Mouse (Mus musculus): ENCODE data around the gene Crocc2. TPM values are rescaled to one million over a fixed set of nuclear protein-coding genes. Genes with fewer than 3 reads are reported as not detected.

Gene Crocc2
- polyA plus RNA-seq, 1 experiment from 2014 or later: 3.7 TPM

DNA sequence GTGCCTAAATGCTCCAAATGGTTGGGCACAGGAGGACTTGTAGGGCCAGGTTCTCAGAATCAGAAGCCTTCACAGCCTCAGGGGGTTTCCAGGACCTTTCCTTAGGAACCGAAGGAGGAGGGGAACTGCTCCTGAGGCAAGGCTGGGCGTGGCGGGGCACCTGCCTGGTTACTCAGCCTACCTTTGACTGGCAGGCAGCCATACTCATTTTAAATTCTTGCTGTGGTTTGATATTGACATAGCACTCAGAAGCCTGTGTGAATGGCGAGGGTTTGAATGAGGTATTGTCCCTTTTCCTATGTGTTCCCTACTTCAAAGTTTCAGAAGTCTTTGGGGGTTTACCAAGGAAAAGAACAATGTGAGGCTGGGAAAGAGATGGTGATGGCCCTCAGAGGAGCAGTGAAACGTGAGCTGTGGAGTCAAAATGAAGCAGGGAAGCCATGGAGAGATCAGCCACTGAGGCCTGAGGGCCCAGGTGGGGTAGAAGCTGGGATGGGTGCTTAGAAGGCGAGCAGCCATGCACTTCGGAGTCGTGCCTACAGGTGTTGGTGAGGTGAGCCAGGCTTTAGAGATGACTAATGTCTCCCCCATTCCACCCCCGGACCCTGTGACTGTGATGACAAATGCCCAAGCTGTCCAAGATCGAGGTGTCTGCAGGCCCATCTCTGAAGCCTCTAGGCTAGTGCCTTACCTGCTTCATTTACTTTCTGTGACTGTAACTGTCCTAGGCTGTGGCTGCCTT is 38.1 kb upstream of the Crocc2 start:
- 54% methylated on average over 10 of the region's 10 CpGs for WGBS
- Histone ChIP-seq H3K9me3 (ENCODE audit: low read depth, low read length) (no peaks in the 10 kb centered on the region), H3K9ac (no peak overlapping the region), H3K4me1 (ENCODE audit: insufficient read depth) (no peaks in the 10 kb centered on the region), H3K4me2 (0 out of 2 replicates have a peak overlapping the region, but pooled peaks have one; percentile 15), H3K27ac (ENCODE audit: low read depth) (peak overlapping the region; percentile 89), H3K27me3 (ENCODE audit: insufficient read depth, low read length) (no peaks in the 10 kb centered on the region), H3K4me3 (ENCODE audit: low read depth, low read length) (no peak overlapping the region), H3K36me3 (ENCODE audit: insufficient read depth) (no peaks in the 10 kb centered on the region)
- DNase-seq (peak; percentile 84), ATAC-seq (ENCODE audit: insufficient read depth) (peak; percentile 78)
- TF ChIP-seq CTCF (IDR thresholded peaks at IDR 0.05; ENCODE audit: low read depth): no peak

DNA sequence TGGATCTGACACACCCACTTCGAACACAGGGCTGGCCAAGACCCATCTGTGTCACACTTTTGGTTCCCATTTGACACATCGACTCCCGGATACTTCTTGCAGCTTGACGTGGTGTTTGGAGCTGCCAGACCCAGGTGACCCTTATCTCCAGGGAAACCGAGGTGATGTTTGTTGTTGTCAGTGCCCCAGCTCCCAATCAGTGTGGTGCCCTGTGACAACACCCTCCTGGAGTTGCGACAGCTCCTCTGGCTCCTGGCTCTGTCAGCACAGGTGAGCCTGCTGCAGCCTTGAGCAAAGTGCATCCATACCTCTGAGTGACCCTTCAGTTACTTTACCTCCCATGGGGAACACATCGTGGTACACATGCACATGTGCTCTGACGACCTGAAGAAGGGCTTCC is 35.8 kb upstream of the Crocc2 start:
- no peak overlapping the region for H3K9ac ChIP-seq
- ATAC-seq (ENCODE audit: insufficient read depth): no peak
- no peaks in the 10 kb centered on the region for H3K27me3 ChIP-seq (ENCODE audit: insufficient read depth, low read length)
- H3K4me1 ChIP-seq (ENCODE audit: insufficient read depth): no peaks in the 10 kb centered on the region
- H3K36me3 ChIP-seq (ENCODE audit: insufficient read depth): no peaks in the 10 kb centered on the region
- no peak for TF ChIP-seq CTCF (IDR thresholded peaks at IDR 0.05; ENCODE audit: low read depth)
- H3K4me3 ChIP-seq (ENCODE audit: low read depth, low read length): no peak overlapping the region
- 34% methylated on average over 8 of the region's 8 CpGs for WGBS
- H3K9me3 ChIP-seq (ENCODE audit: low read depth, low read length): no peaks in the 10 kb centered on the region
- DNase-seq: no peak
- H3K27ac ChIP-seq (ENCODE audit: low read depth): no peak overlapping the region
- H3K4me2 ChIP-seq: no peak overlapping the region

DNA sequence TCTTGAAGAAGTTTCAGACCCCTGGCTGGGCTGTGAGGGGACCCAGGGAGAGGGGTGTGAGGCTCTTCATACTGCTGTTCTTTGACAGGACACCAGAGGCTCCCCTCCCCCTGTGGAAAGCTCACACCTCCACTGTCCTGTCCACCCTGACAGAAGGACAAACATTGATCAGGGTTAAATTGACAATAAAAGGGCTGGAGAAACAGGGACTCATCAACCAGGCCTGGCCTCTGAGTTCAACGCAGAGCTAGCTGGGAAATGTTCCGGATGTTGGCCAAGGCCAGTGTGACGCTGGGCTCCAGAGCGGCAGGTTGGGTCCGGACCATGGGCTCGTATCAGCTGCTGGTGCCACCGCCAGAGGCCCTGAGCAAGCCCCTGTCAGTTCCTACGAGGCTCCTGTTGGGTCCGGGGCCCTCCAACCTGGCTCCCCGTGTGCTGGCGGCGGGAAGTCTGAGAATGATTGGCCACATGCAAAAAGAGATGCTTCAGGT is 33.4 kb upstream of the Crocc2 start, which contains the start of gene Agxt:
Gene Agxt, plus strand, starts transcription at position 205 of the 491 bp plus-strand sequence.
- DNase-seq (no peak), ATAC-seq (ENCODE audit: insufficient read depth) (no peak)
- Histone ChIP-seq H3K4me1 (ENCODE audit: insufficient read depth) (no peaks in the 10 kb centered on the region), H3K27me3 (ENCODE audit: insufficient read depth, low read length) (no peaks in the 10 kb centered on the region), H3K27ac (ENCODE audit: low read depth) (no peak within 1 kb of the TSS), H3K9me3 (ENCODE audit: low read depth, low read length) (no peaks in the 10 kb centered on the region), H3K4me2 (no peak within 1 kb of the TSS), H3K9ac (no peak within 1 kb of the TSS), H3K4me3 (ENCODE audit: low read depth, low read length) (no peak within 1 kb of the TSS), H3K36me3 (ENCODE audit: insufficient read depth) (no peaks in the 10 kb centered on the region)
- no peak for TF ChIP-seq CTCF (IDR thresholded peaks at IDR 0.05; ENCODE audit: low read depth)
- 81% methylated on average over 12 of the region's 12 CpGs for whole genome bisulfite sequencing

DNA sequence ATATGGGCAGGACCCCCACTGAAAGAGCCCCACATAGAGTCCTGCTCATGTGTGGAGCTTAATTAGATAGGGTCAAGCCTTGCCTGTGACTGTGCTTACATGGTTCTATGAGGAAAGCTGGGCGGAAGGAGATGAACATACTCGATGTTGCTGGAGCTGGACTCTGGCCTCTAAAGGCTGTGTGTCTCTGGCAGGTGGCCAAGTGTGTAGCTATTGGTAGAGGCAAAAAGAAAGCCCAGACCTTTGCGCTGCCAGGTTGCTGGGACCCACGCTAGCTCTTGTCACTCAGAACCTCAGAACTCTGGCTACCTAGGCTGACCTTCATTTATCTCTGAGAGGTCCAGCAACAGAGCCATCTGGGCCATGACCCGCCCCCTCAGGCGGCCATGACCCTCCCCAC is 30.0 kb upstream of the Crocc2 start:
- 62% methylated on average over 6 of the region's 6 CpGs for WGBS
- TF ChIP-seq CTCF (IDR thresholded peaks at IDR 0.05; ENCODE audit: low read depth): no peak
- ATAC-seq (ENCODE audit: insufficient read depth) (no peak), DNase-seq (peak; percentile 46)
- Histone ChIP-seq H3K36me3 (ENCODE audit: insufficient read depth) (no peaks in the 10 kb centered on the region), H3K4me1 (ENCODE audit: insufficient read depth) (no peaks in the 10 kb centered on the region), H3K4me2 (no peak overlapping the region), H3K9ac (no peak overlapping the region), H3K27ac (ENCODE audit: low read depth) (no peak overlapping the region), H3K4me3 (ENCODE audit: low read depth, low read length) (no peak overlapping the region), H3K9me3 (ENCODE audit: low read depth, low read length) (no peaks in the 10 kb centered on the region), H3K27me3 (ENCODE audit: insufficient read depth, low read length) (no peaks in the 10 kb centered on the region)

DNA sequence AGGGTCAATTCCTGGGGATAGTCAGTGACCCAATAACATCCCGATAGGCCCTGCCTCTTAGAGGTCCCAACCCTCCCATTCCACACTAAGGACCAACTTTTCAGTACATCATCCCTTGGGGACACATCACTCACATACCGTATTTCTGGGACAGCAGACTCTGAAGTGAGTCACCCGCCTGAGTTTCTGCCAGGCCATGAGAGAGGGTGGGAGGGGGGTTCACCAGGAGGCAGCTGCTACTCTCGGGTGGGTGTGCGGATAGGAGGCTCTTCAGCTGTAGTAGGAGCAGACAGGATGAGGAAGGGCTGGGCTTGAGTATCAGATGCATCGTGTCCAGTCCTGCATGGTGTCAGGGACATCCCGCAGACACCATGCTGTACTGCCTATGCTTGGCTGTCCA is 28.8 kb upstream of the Crocc2 start:
- H3K27ac ChIP-seq (ENCODE audit: low read depth): no peak overlapping the region
- no peak overlapping the region for H3K9ac ChIP-seq
- 63% methylated on average over 7 of the region's 7 CpGs for WGBS
- no peaks in the 10 kb centered on the region for H3K4me1 ChIP-seq (ENCODE audit: insufficient read depth)
- ATAC-seq (ENCODE audit: insufficient read depth) (no peak), DNase-seq (no peak)
- H3K36me3 ChIP-seq (ENCODE audit: insufficient read depth): no peaks in the 10 kb centered on the region
- H3K9me3 ChIP-seq (ENCODE audit: low read depth, low read length): no peaks in the 10 kb centered on the region
- no peak overlapping the region for H3K4me3 ChIP-seq (ENCODE audit: low read depth, low read length)
- no peaks in the 10 kb centered on the region for H3K27me3 ChIP-seq (ENCODE audit: insufficient read depth, low read length)
- no peak for TF ChIP-seq CTCF (IDR thresholded peaks at IDR 0.05; ENCODE audit: low read depth)
- no peak overlapping the region for H3K4me2 ChIP-seq

DNA sequence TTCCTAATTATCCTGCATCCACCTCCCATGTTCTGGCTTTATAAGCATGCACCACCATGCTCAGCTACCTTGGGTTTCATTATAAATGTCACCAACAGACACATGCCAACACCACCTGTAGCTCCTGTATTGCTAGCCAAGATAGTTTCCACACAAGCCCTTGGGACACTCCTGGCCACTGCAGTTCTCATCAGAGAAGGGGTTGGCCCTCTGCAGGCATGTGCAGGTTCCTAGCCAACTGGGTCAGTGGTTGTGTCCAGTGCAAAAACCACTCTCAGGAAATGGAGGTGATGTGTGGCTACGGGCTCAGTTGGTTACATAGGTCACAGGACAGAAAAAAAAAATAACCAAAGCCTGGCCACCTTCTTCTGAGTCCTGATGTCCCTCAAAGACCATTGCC is 25.7 kb upstream of the Crocc2 start:
- H3K27ac ChIP-seq (ENCODE audit: low read depth): no peak overlapping the region

DNA sequence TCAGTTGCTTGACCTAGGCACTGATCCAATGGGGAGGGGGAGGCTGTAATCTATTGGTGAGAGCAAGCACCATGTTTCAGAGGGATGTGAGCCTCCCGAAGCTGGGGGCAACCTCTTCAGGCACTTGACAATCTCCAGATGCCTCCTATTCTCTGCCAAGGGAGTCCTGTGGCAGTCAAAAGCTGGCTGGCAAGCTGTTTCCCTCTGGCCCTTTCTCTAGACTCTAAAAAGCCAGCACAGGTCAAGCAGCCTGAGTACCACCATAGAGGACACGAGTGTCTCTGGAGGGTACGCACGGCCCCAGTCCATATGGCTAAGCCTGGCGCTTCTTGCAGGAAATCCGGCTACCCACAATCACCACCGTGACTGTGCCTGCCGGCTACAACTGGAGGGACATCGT is 24.3 kb upstream of the Crocc2 start:
- H3K4me2 ChIP-seq: no peak overlapping the region
- H3K4me3 ChIP-seq (ENCODE audit: low read depth, low read length): no peak overlapping the region
- H3K9me3 ChIP-seq (ENCODE audit: low read depth, low read length): no peaks in the 10 kb centered on the region
- no peak overlapping the region for H3K9ac ChIP-seq
- no peaks in the 10 kb centered on the region for H3K36me3 ChIP-seq (ENCODE audit: insufficient read depth)
- H3K27ac ChIP-seq (ENCODE audit: low read depth): no peak overlapping the region
- DNase-seq (no peak), ATAC-seq (ENCODE audit: insufficient read depth) (no peak)
- H3K4me1 ChIP-seq (ENCODE audit: insufficient read depth): no peaks in the 10 kb centered on the region
- H3K27me3 ChIP-seq (ENCODE audit: insufficient read depth, low read length): no peaks in the 10 kb centered on the region
- 74% methylated on average over 9 of the region's 9 CpGs for WGBS
- no peak for TF ChIP-seq CTCF (IDR thresholded peaks at IDR 0.05; ENCODE audit: low read depth)

More for the DNA sequence above, 25.7 kb upstream of the Crocc2 start:
- no peaks in the 10 kb centered on the region for H3K36me3 ChIP-seq (ENCODE audit: insufficient read depth)
- TF ChIP-seq CTCF (IDR thresholded peaks at IDR 0.05; ENCODE audit: low read depth): no peak
- no peak overlapping the region for H3K4me3 ChIP-seq (ENCODE audit: low read depth, low read length)
- DNase-seq (no peak), ATAC-seq (ENCODE audit: insufficient read depth) (no peak)
- H3K4me1 ChIP-seq (ENCODE audit: insufficient read depth): no peaks in the 10 kb centered on the region
- no peaks in the 10 kb centered on the region for H3K9me3 ChIP-seq (ENCODE audit: low read depth, low read length)
- H3K4me2 ChIP-seq: no peak overlapping the region
- no peak overlapping the region for H3K9ac ChIP-seq
- H3K27me3 ChIP-seq (ENCODE audit: insufficient read depth, low read length): no peaks in the 10 kb centered on the region
- WGBS: 86% methylated on average over 1 of the region's 1 CpGs

Data from lung, embryonic 14.5 days (tissue).